Mouse (Mus musculus) brain, embryonic 14.5 days (tissue): ENCODE measurements around the gene Zfp712.

ENCODE experiments used
- CTCF ChIP-seq: fragments of 200-500 bp; IDR thresholded peaks from 2 replicates; pipeline ENCODE4 v1.5.1; 2012; ENCODE audit warnings: inconsistent platforms, mild to moderate bottlenecking, moderate library complexity, borderline replicate concordance; ENCODE audit not compliant: insufficient read depth, insufficient read length; ENCODE audit errors: extremely low read depth
- POLR2A ChIP-seq: fragments of 200-500 bp; IDR thresholded peaks from 2 replicates; pipeline ENCODE4 v1.6.1; 2012; ENCODE audit warnings: mild to moderate bottlenecking, inconsistent platforms, borderline replicate concordance; ENCODE audit not compliant: poor library complexity, insufficient read depth, insufficient read length, severe bottlenecking; ENCODE audit errors: extremely low read depth

DNA sequence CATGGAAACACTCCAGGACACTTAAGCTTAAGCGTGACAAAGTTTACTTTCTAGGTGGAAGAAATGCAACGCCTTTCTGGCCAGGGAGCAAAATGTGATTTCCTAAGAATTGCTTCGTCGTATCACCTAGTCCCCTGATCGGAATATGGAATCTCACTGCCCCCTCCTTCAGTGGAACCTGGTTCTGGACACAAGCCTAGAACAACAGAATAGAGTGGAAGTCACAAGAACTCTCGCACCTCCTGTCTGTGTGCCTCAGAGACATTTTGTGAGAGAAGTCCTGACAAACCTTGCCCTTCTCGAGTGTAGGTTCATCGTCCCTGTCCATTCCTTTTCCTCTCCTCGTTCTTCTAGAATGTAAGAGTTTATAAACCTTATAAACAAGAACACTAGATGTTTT lies 46.7 kb upstream of the Zfp712 start:
- TF ChIP-seq POLR2A: no peak
- no peak for TF ChIP-seq CTCF
